Mouse (Mus musculus) gonadal fat pad, adult 2 months (tissue): ENCODE results near the gene Hpse. TPM values are rescaled to one million over a fixed set of nuclear protein-coding genes. Genes with fewer than 3 reads are reported as not detected.

ENCODE experiments used
- DNase-seq: peaks from one replicate; pipeline ENCODE4 v3.0.0-alpha.2; 2012; ENCODE audit warnings: low read depth
- polyA plus RNA-seq: library from polyadenylated mRNA; depleted of rRNA; stranded (reverse); fragments of >200 nt; gene quantifications from 2 replicates; pipeline ENCODE4 v1.2.3, GENCODE M21; 2012; rRNA removed

Gene Hpse
- polyA plus RNA-seq, result 1.3 and 1.9 TPM in 2 replicates

- no peak for DNase-seq
These were observed at the start of gene Hpse for GRCm38 (mm10) chr5:100719235-100720088. Gene Hpse, minus strand, starts transcription at chr5:100719716.

GRCm38 (mm10) chr5:100766026-100766425, 46.5 kb upstream of the Hpse start:
- no peak for DNase-seq

GRCm38 (mm10) chr5:100761736-100762135, 42.2 kb upstream of the Hpse start:
- DNase-seq, result no peak

GRCm38 (mm10) chr5:100760049-100760663, 40.6 kb upstream of the Hpse start:
- DNase-seq, result no peak

- no peak for DNase-seq
These were observed 38.6 kb upstream of the Hpse start for GRCm38 (mm10) chr5:100758121-100758520.

GRCm38 (mm10) chr5:100753407-100753806, 33.9 kb upstream of the Hpse start:
- no peak for DNase-seq

- DNase-seq, result no peak
These were observed 32.1 kb upstream of the Hpse start for GRCm38 (mm10) chr5:100751655-100752054.

GRCm38 (mm10) chr5:100750617-100751255, 31.2 kb upstream of the Hpse start:
- DNase-seq, result no peak

- DNase-seq, result no peak
These were observed 19.3 kb upstream of the Hpse start for GRCm38 (mm10) chr5:100738802-100739201.

GRCm38 (mm10) chr5:100736919-100737318, 17.4 kb upstream of the Hpse start:
- no peak for DNase-seq

- DNase-seq, result no peak
These were observed 15.0 kb upstream of the Hpse start for GRCm38 (mm10) chr5:100734535-100734934.

GRCm38 (mm10) chr5:100728757-100729156, 9.2 kb upstream of the Hpse start:
- no peak for DNase-seq

- DNase-seq, result no peak
These were observed 6.5 kb upstream of the Hpse start for GRCm38 (mm10) chr5:100726001-100726400.

GRCm38 (mm10) chr5:100716762-100717161, 2.8 kb downstream of the Hpse start:
- no peak for DNase-seq

- DNase-seq, result no peak
These were observed 8.3 kb downstream of the Hpse start for GRCm38 (mm10) chr5:100711219-100711618.

- no peak for DNase-seq
These were observed 9.5 kb downstream of the Hpse start for GRCm38 (mm10) chr5:100710012-100710411.

- DNase-seq, result no peak
These were observed 10.5 kb downstream of the Hpse start for GRCm38 (mm10) chr5:100709035-100709434.

- DNase-seq, result no peak
These were observed 12.8 kb downstream of the Hpse start for GRCm38 (mm10) chr5:100706675-100707074.

- DNase-seq, result no peak
These were observed 15.2 kb downstream of the Hpse start for GRCm38 (mm10) chr5:100704272-100704671.

- no peak for DNase-seq
These were observed 17.2 kb downstream of the Hpse start for GRCm38 (mm10) chr5:100702325-100702724.

GRCm38 (mm10) chr5:100700861-100701620, 18.5 kb downstream of the Hpse start:
- no peak for DNase-seq

GRCm38 (mm10) chr5:100697886-100698285, 21.6 kb downstream of the Hpse start:
- DNase-seq, result no peak
